Comparison of ENCODE assay signal across 9 mouse cellular contexts in the genomic region with DNA sequence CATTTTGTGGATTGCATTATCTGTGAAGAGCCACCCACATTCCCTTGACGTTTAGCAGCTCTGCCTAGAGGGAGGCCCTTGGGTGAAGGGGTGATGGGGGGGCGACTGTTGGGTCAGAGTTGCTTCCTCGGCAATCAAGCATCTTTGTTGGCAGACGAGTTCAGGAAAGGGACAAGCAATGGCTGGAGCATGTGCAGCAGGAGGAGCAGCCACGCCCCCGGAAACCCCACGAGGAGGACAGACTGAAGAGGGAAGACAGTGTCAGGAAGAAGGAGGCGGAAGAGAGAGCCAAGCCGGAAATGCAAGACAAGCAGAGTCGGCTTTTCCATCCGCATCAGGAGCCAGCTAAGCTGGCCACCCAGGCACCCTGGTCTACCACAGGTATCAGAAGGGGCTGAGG.
DNase-seq lines count a peak whose midpoint lies in the region; ATAC-seq lines count a peak whose summit lies in the region.
"Had no signal": no experiment of that assay in that cellular context is flagged by ENCODE, and none has a peak within 500 bp of the region (broad histone marks: within the 10 kb centered on the region; RNA-seq: fewer than 3 reads in every experiment).

No protein-coding gene starts in this region.

- no peaks in the 10 kb centered on the region for H3K9me3 ChIP-seq in hindbrain, embryonic 10.5 days
- no peaks in the 10 kb centered on the region for H3K9me3 ChIP-seq in hindbrain, embryonic 11.5 days (ENCODE audit: control insufficient read depth, low read length)
- H3K9me3 ChIP-seq: heart, embryonic 13.5 days had no signal

- intact Hi-C loops in gastrocnemius, postnatal 14 days (cut with DNase I; ENCODE audit: low total_unique reads) = no loop called here

- H3K27me3 ChIP-seq in hindbrain, embryonic 10.5 days (ENCODE audit: insufficient read depth, poor library complexity, severe bottlenecking) = no peaks in the 10 kb centered on the region
- H3K27me3 ChIP-seq in hindbrain, embryonic 11.5 days (ENCODE audit: control insufficient read depth, insufficient read depth, low read length) = no peaks in the 10 kb centered on the region
- H3K27me3 ChIP-seq: heart, embryonic 13.5 days had no signal

- 68% methylated on average over 11 of the region's 11 CpGs for WGBS in hindbrain, embryonic 10.5 days
- WGBS in hindbrain, embryonic 11.5 days = 68% methylated on average over 11 of the region's 11 CpGs
- WGBS in macrophage (ENCODE audit: missing documents) = 83% methylated on average over 11 of the region's 11 CpGs

- no peak for DNase-seq in hindbrain, embryonic 10.5 days (ENCODE audit: low spot score)
- DNase-seq in hindbrain, embryonic 11.5 days (ENCODE audit: low spot score) = no peak
- peak; percentile 56 for DNase-seq in gastrocnemius, postnatal 14 days
- peak; percentile 81 for DNase-seq in kidney, postnatal 14 days
- no peak for DNase-seq in layer of hippocampus, adult 8-10 months (ENCODE audit: low spot score in 2 of 2)

- no peak overlapping the region for H3K4me3 ChIP-seq in hindbrain, embryonic 10.5 days
- no peak overlapping the region for H3K4me3 ChIP-seq in hindbrain, embryonic 11.5 days (ENCODE audit: low read depth, low read length)
- no peak overlapping the region for H3K4me3 ChIP-seq in macrophage (ENCODE audit: inconsistent target)
- H3K4me3 ChIP-seq: heart, embryonic 13.5 days had no signal

- H3K4me2 ChIP-seq in hindbrain, embryonic 11.5 days (replicated peaks; ENCODE audit: low read depth, low read length) = no peak overlapping the region
- H3K4me2 ChIP-seq: heart, embryonic 13.5 days had no signal

- ATAC-seq in hindbrain, embryonic 11.5 days (ENCODE audit: low FRiP score) = no peak
- ATAC-seq in monocyte, adult 5-6 weeks (replicated peaks; ENCODE audit: insufficient number of reproducible peaks, low FRiP score, low TSS enrichment, poor library complexity, severe bottlenecking) = no peak
- ATAC-seq: intestine, postnatal 0 days had no signal

- 0 out of 2 replicates have a peak overlapping the region, but pooled peaks have one; percentile 56 for H3K27ac ChIP-seq in hindbrain, embryonic 10.5 days
- no peak overlapping the region for H3K27ac ChIP-seq in hindbrain, embryonic 11.5 days (ENCODE audit: low read depth, low read length)
- H3K27ac ChIP-seq in macrophage = peak overlapping the region; percentile 92
- H3K27ac ChIP-seq: heart, embryonic 13.5 days had no signal

- H3K4me1 ChIP-seq in hindbrain, embryonic 10.5 days (replicated peaks) = peaks cover 48% of the 10 kb centered on the region
- peaks cover 13% of the 10 kb centered on the region for H3K4me1 ChIP-seq in hindbrain, embryonic 11.5 days (replicated peaks; ENCODE audit: control insufficient read depth, insufficient read depth, low read length)

- H3K36me3 ChIP-seq in hindbrain, embryonic 10.5 days = peaks cover 74% of the 10 kb centered on the region
- peaks cover 4% of the 10 kb centered on the region; the same call in 1 of the 2 replicates for H3K36me3 ChIP-seq in hindbrain, embryonic 11.5 days (ENCODE audit: control insufficient read depth, insufficient read depth, low read length)
- peaks cover 21% of the 10 kb centered on the region for H3K36me3 ChIP-seq in macrophage (ENCODE audit: inconsistent target)

- H3K79me2 ChIP-seq in macrophage (ENCODE audit: inconsistent target) = no peaks in the 10 kb centered on the region; the same call in 1 of the 2 replicates

- H3K9ac ChIP-seq in hindbrain, embryonic 11.5 days (ENCODE audit: low read depth, low read length) = no peak overlapping the region
- H3K9ac ChIP-seq: heart, embryonic 13.5 days had no signal

Comparison
In these comparisons a context has a peak if more than half of its experiments do, and no peak if none do; other contexts are left out.
1. DNase-seq: peak in gastrocnemius, postnatal 14 days (single experiment) and kidney, postnatal 14 days (single experiment); none in hindbrain, embryonic 10.5 days (single experiment), hindbrain, embryonic 11.5 days (single experiment) and layer of hippocampus, adult 8-10 months (0 of 2).